Mouse (Mus musculus): ENCODE measurements around the gene Socs4.

Socs4 gene

GRCm38 (mm10) chr14:47276637-47277393 lies at the start of gene Socs4, which contains the start of gene Wdhd1:
Gene Socs4, plus strand, starts transcription at chr14:47276931.
Gene Wdhd1, minus strand, starts transcription at chr14:47276857.
- peak; percentile 97 for DNase-seq (ENCODE audit: extremely low spot score, low spot score)

GRCm38 (mm10) chr14:47229796-47230376 lies 46.8 kb upstream of the Socs4 start:
- DNase-seq (ENCODE audit: extremely low spot score, low spot score), result no peak

GRCm38 (mm10) chr14:47233602-47234001 lies 43.1 kb upstream of the Socs4 start:
- DNase-seq (ENCODE audit: extremely low spot score, low spot score), result no peak

- no peak for DNase-seq (ENCODE audit: extremely low spot score, low spot score)
Observed at GRCm38 (mm10) chr14:47234032-47234431, 42.7 kb upstream of the Socs4 start.

GRCm38 (mm10) chr14:47234526-47235250 lies 42.0 kb upstream of the Socs4 start:
- no peak for DNase-seq (ENCODE audit: extremely low spot score, low spot score)

GRCm38 (mm10) chr14:47236491-47236890 lies 40.2 kb upstream of the Socs4 start:
- no peak for DNase-seq (ENCODE audit: extremely low spot score, low spot score)

GRCm38 (mm10) chr14:47237286-47237685 lies 39.4 kb upstream of the Socs4 start:
- DNase-seq (ENCODE audit: extremely low spot score, low spot score), result no peak

GRCm38 (mm10) chr14:47240600-47240999 lies 36.1 kb upstream of the Socs4 start:
- DNase-seq (ENCODE audit: extremely low spot score, low spot score), result no peak

GRCm38 (mm10) chr14:47241046-47241445 lies 35.7 kb upstream of the Socs4 start:
- no peak for DNase-seq (ENCODE audit: extremely low spot score, low spot score)

- DNase-seq (ENCODE audit: extremely low spot score, low spot score), result no peak
Observed at GRCm38 (mm10) chr14:47242753-47243152, 34.0 kb upstream of the Socs4 start.

- DNase-seq (ENCODE audit: extremely low spot score, low spot score), result no peak
Observed at GRCm38 (mm10) chr14:47249839-47250238, 26.9 kb upstream of the Socs4 start.

GRCm38 (mm10) chr14:47264866-47265265 lies 11.9 kb upstream of the Socs4 start:
- DNase-seq (ENCODE audit: extremely low spot score, low spot score), result no peak

- DNase-seq (ENCODE audit: extremely low spot score, low spot score), result no peak
Observed at GRCm38 (mm10) chr14:47265829-47266228, 10.9 kb upstream of the Socs4 start.

- no peak for DNase-seq (ENCODE audit: extremely low spot score, low spot score)
Observed at GRCm38 (mm10) chr14:47269056-47269455, 7.7 kb upstream of the Socs4 start.

GRCm38 (mm10) chr14:47269706-47270105 lies 7.0 kb upstream of the Socs4 start:
- no peak for DNase-seq (ENCODE audit: extremely low spot score, low spot score)

GRCm38 (mm10) chr14:47273751-47274150 lies 3.0 kb upstream of the Socs4 start:
- no peak for DNase-seq (ENCODE audit: extremely low spot score, low spot score)

GRCm38 (mm10) chr14:47275417-47275816 lies 1.3 kb upstream of the Socs4 start:
- peak; percentile 17 for DNase-seq (ENCODE audit: extremely low spot score, low spot score)

GRCm38 (mm10) chr14:47276036-47276603 lies 611 bp upstream of the Socs4 start:
- DNase-seq (ENCODE audit: extremely low spot score, low spot score), result no peak

- no peak for DNase-seq (ENCODE audit: extremely low spot score, low spot score)
Observed at GRCm38 (mm10) chr14:47279058-47279457, 2.3 kb downstream of the Socs4 start.

- DNase-seq (ENCODE audit: extremely low spot score, low spot score), result no peak
Observed at GRCm38 (mm10) chr14:47281535-47281934, 4.8 kb downstream of the Socs4 start.

GRCm38 (mm10) chr14:47283568-47283967 lies 6.8 kb downstream of the Socs4 start:
- no peak for DNase-seq (ENCODE audit: extremely low spot score, low spot score)

- DNase-seq (ENCODE audit: extremely low spot score, low spot score), result no peak
Observed at GRCm38 (mm10) chr14:47285271-47285670, 8.5 kb downstream of the Socs4 start.

Data from neural tube, embryonic 10.5 days (tissue).